Mouse (Mus musculus) embryonic facial prominence, embryonic 11.5 days (tissue): ENCODE results near the gene Pomgnt2. TPM values are rescaled to one million over a fixed set of nuclear protein-coding genes. Genes with fewer than 3 reads are reported as not detected.
"Not testable (repeated sequence)": the region's sequence is repeated elsewhere in the genome, so short reads cannot be mapped to it uniquely, and the experiment has no call there.

Source experiments
- ATAC-seq: fragments of 200-750 bp; cut with Nextera tagmentation; replicated peaks from 2 replicates; pipeline ENCODE4 v1.8.0; 2017; ENCODE audit warnings: low read depth; ENCODE audit not compliant: insufficient number of reproducible peaks, low FRiP score, low TSS enrichment
- DNase-seq: peaks from one replicate; pipeline ENCODE4 v3.0.0-alpha.2; 2015; ENCODE audit warnings: low spot score
- H3K27ac ChIP-seq: fragments of 300-500 bp; sonication (generic); replicated peaks from 2 replicates; pipeline ENCODE4 v1.5.1; 2014; ENCODE audit warnings: mild to moderate bottlenecking, low read depth, low read length, control low read depth
- H3K27me3 ChIP-seq: fragments of 300-500 bp; sonication (generic); 2 replicates; pipeline ENCODE4 v1.6.1; 2014; ENCODE audit warnings: mild to moderate bottlenecking, low read length, moderate library complexity, mixed read lengths; ENCODE audit not compliant: control insufficient read depth, insufficient read depth
- H3K36me3 ChIP-seq: fragments of 300-500 bp; sonication (generic); replicated peaks from 2 replicates; pipeline ENCODE4 v1.6.1; 2014; ENCODE audit warnings: low read depth, mild to moderate bottlenecking, low read length, moderate library complexity, mixed read lengths; ENCODE audit not compliant: control insufficient read depth, insufficient read depth
- H3K4me1 ChIP-seq: fragments of 300-500 bp; sonication (generic); 2 replicates; pipeline ENCODE4 v1.6.1; 2014; ENCODE audit warnings: low read length, mixed read lengths; ENCODE audit not compliant: control insufficient read depth, insufficient read depth
- H3K4me2 ChIP-seq: fragments of 300-500 bp; sonication (generic); 2 replicates; pipeline ENCODE4 v1.6.1; 2014; ENCODE audit warnings: low read depth, mild to moderate bottlenecking, control low read depth, low read length, moderate library complexity
- H3K4me3 ChIP-seq: fragments of 300-500 bp; sonication (generic); 2 replicates; pipeline ENCODE4 v1.5.1; 2014; ENCODE audit warnings: low read depth, low read length, control low read depth
- H3K9ac ChIP-seq: fragments of 300-500 bp; sonication (generic); replicated peaks from 2 replicates; pipeline ENCODE4 v1.6.1; 2014; ENCODE audit warnings: mild to moderate bottlenecking, control low read depth, low read length
- H3K9me3 ChIP-seq: fragments of 300-500 bp; sonication (generic); replicated peaks from 2 replicates; pipeline ENCODE4 v1.6.1; 2016; ENCODE audit warnings: mild to moderate bottlenecking, low read length, inconsistent platforms, mixed read lengths; ENCODE audit not compliant: control insufficient read depth
- WGBS: fragments of 180-500 bp; shearing (Covaris S2); extraction: QIAGEN DNeasy Blood & Tissue Kit; methylation state at CpG from one replicate; pipeline ENCODE4 v1.1.7; 2014; 5-methylcytosine and 5-hydroxymethylcytosine counted together
- polyA plus RNA-seq: library from polyadenylated mRNA; unstranded; fragments of >200 nt; fragmentation: Nextera tagmentation; extraction: Ambion mirVana; gene quantifications from 2 replicates; pipeline ENCODE4 v1.2.1, GENCODE M21; 2014

The Pomgnt2 gene
- polyA plus RNA-seq, 1 experiment from 2014 or later = 6.9 TPM

- Histone ChIP-seq H3K4me3 (no peak overlapping the region), H3K9ac (no peak overlapping the region), H3K27me3 (no peaks in the 10 kb centered on the region), H3K36me3 (no peaks in the 10 kb centered on the region), H3K4me1 (peaks cover 3% of the 10 kb centered on the region; the same call in 1 of the 2 replicates), H3K9me3 (no peaks in the 10 kb centered on the region), H3K4me2 (no peak overlapping the region), H3K27ac (no peak overlapping the region)
- 83% methylated on average over 5 of the region's 5 CpGs for WGBS
- DNase-seq (no peak), ATAC-seq (no peak)
Measured at GRCm38 (mm10) chr9:122021581-122021980, 24.7 kb upstream of the Pomgnt2 start.

- not testable (repeated sequence) for DNase-seq, H3K36me3 ChIP-seq, ATAC-seq, H3K9me3 ChIP-seq, H3K27me3 ChIP-seq, H3K4me2 ChIP-seq, H3K4me3 ChIP-seq, H3K9ac ChIP-seq, H3K27ac ChIP-seq, H3K4me1 ChIP-seq
- WGBS = 81% methylated on average over 4 of the region's 4 CpGs
Measured at GRCm38 (mm10) chr9:122021171-122021570, 24.3 kb upstream of the Pomgnt2 start.

GRCm38 (mm10) chr9:122020321-122020720, 23.4 kb upstream of the Pomgnt2 start:
- no peak overlapping the region for H3K4me3 ChIP-seq
- no peak overlapping the region for H3K27ac ChIP-seq
- no peak overlapping the region for H3K4me2 ChIP-seq
- no peak for ATAC-seq
- H3K9me3 ChIP-seq = no peaks in the 10 kb centered on the region
- WGBS = 84% methylated on average over 4 of the region's 4 CpGs
- H3K27me3 ChIP-seq = no peaks in the 10 kb centered on the region
- no peaks in the 10 kb centered on the region for H3K36me3 ChIP-seq
- no peak for DNase-seq
- H3K4me1 ChIP-seq = peaks cover 3% of the 10 kb centered on the region; the same call in 1 of the 2 replicates
- H3K9ac ChIP-seq = no peak overlapping the region

GRCm38 (mm10) chr9:122018782-122019395, 22.0 kb upstream of the Pomgnt2 start:
- ATAC-seq (no peak), DNase-seq (peak; percentile 81)
- H3K27ac ChIP-seq = no peak overlapping the region
- WGBS = 12% methylated on average over 8 of the region's 8 CpGs
- no peak overlapping the region for H3K9ac ChIP-seq
- H3K9me3 ChIP-seq = no peaks in the 10 kb centered on the region
- no peaks in the 10 kb centered on the region for H3K36me3 ChIP-seq
- no peak overlapping the region for H3K4me3 ChIP-seq
- H3K4me1 ChIP-seq = peaks cover 3% of the 10 kb centered on the region; the same call in 1 of the 2 replicates
- H3K4me2 ChIP-seq = no peak overlapping the region
- H3K27me3 ChIP-seq = no peaks in the 10 kb centered on the region

- H3K27ac ChIP-seq = no peak overlapping the region
- no peak overlapping the region for H3K9ac ChIP-seq
- H3K4me3 ChIP-seq = no peak overlapping the region
- peaks cover 3% of the 10 kb centered on the region; the same call in 1 of the 2 replicates for H3K4me1 ChIP-seq
- no peaks in the 10 kb centered on the region for H3K27me3 ChIP-seq
- no peaks in the 10 kb centered on the region for H3K9me3 ChIP-seq
- H3K4me2 ChIP-seq = no peak overlapping the region
- ATAC-seq (no peak), DNase-seq (no peak)
- no peaks in the 10 kb centered on the region for H3K36me3 ChIP-seq
- WGBS = 80% methylated on average over 5 of the region's 5 CpGs
Measured at GRCm38 (mm10) chr9:122018079-122018478, 21.2 kb upstream of the Pomgnt2 start.

- Histone ChIP-seq H3K4me1 (peaks cover 3% of the 10 kb centered on the region; the same call in 1 of the 2 replicates), H3K4me2 (no peak overlapping the region)
- ATAC-seq = no peak
Measured at GRCm38 (mm10) chr9:122014241-122014667, 17.3 kb upstream of the Pomgnt2 start.

GRCm38 (mm10) chr9:122013629-122014028, 16.7 kb upstream of the Pomgnt2 start:
- H3K9me3 ChIP-seq = no peaks in the 10 kb centered on the region
- no peak overlapping the region for H3K4me3 ChIP-seq
- H3K4me1 ChIP-seq = no peaks in the 10 kb centered on the region
- no peak overlapping the region for H3K4me2 ChIP-seq
- DNase-seq (no peak), ATAC-seq (no peak)
- H3K27ac ChIP-seq = no peak overlapping the region
- H3K36me3 ChIP-seq = no peaks in the 10 kb centered on the region
- 78% methylated on average over 4 of the region's 4 CpGs for WGBS
- H3K9ac ChIP-seq = no peak overlapping the region
- no peaks in the 10 kb centered on the region for H3K27me3 ChIP-seq

More at GRCm38 (mm10) chr9:122014241-122014667, 17.3 kb upstream of the Pomgnt2 start:
- Histone ChIP-seq H3K9ac (no peak overlapping the region), H3K4me3 (no peak overlapping the region), H3K27ac (no peak overlapping the region), H3K36me3 (no peaks in the 10 kb centered on the region), H3K9me3 (no peaks in the 10 kb centered on the region), H3K27me3 (no peaks in the 10 kb centered on the region)
- DNase-seq = peak; percentile 84
- WGBS = 12% methylated on average over 10 of the region's 10 CpGs

GRCm38 (mm10) chr9:122012816-122013215, 15.9 kb upstream of the Pomgnt2 start:
- no peak overlapping the region for H3K4me2 ChIP-seq
- no peak overlapping the region for H3K9ac ChIP-seq
- no peak overlapping the region for H3K4me3 ChIP-seq
- DNase-seq (no peak), ATAC-seq (no peak)
- H3K27ac ChIP-seq = no peak overlapping the region
- no peaks in the 10 kb centered on the region for H3K9me3 ChIP-seq
- no peaks in the 10 kb centered on the region for H3K4me1 ChIP-seq
- 69% methylated on average over 2 of the region's 2 CpGs for WGBS
- no peaks in the 10 kb centered on the region for H3K27me3 ChIP-seq
- H3K36me3 ChIP-seq = no peaks in the 10 kb centered on the region
